8 mouse cellular contexts compared by ENCODE assay signal in the genomic region with DNA sequence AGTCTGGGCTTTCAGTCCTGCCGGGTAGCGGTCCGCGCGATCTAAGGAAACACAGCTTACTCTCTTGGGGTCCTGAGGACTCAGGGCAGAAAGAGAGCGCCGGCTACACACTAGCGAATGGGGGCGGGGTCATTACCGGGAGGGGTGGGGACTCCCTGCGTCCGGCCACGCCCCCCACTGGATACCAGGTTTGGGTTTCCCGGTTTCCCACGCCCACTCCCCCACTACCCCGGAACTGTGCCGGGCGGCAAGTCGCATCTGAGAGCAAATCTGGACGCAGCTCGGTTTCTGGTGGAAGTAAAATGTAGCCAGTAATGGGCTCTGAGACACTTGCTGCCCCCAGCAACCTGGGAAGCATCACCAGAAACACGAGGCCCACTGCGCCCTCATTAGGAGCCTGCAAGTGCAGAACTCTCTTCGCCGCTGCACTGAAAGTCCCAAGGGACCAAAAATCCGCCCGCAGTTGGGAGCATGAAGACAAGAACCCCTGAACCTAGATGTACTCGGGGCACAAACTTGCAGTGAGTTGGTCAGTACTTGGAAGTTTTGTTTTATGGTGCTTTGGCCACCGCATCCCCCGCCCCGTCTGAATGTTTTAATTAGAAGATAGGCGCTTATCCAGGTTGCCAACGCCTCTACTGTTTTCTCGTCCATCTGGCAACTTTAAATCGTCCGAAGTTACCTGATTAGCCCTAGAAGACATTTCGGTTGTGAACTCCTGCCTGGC. TPM values are rescaled to one million over a fixed set of nuclear protein-coding genes. Genes with fewer than 3 reads are reported as not detected.
DNase-seq lines count a peak whose midpoint lies in the region; ATAC-seq and TF ChIP-seq lines count a peak whose summit lies in the region.

Kdr (minus strand) TSS at position 85 of the 727 bp plus-strand sequence.

- peak within 1 kb of the TSS; percentile 98 for H3K4me2 ChIP-seq in hindbrain, embryonic 12.5 days (replicated peaks)

- H3K36me3 ChIP-seq in E14TG2a.4 (ENCODE audit: insufficient read depth, low read length): no peaks in the 10 kb centered on the region
- H3K36me3 ChIP-seq in hindbrain, embryonic 12.5 days: no peaks in the 10 kb centered on the region

- intact Hi-C loops in gastrocnemius, adult 2 months (cut with DNase I): loop anchor here (5.0 kb wide), 1 partner anchor 106 kb away; no protein-coding TSS in a partner anchor

- under 1% methylated on average over 37 of the region's 37 CpGs for WGBS in hindbrain, embryonic 12.5 days

- peak; percentile 13 to 31 for DNase-seq in adrenal gland, postnatal 4 days (ENCODE audit: low spot score in 2 of 2)
- DNase-seq in gastrocnemius, adult 2 months: peak; percentile 72
- peak; percentile 5 to 6 for DNase-seq in left cerebral cortex, adult 18-20 months (ENCODE audit: low spot score in 2 of 2)
- DNase-seq in lung, postnatal 25 days (ENCODE audit: low spot score): peak; percentile 75
- peak; percentile 94 for DNase-seq in retina, postnatal 1 day
- peak; percentile 30 to 64 for DNase-seq in urinary bladder, postnatal 36 days (ENCODE audit: low spot score in 2 of 2)

- no peak for TF ChIP-seq CTCF in E14TG2a.4 (conservative IDR thresholded peaks at IDR 0.05; ENCODE audit: low read length)
- peak; percentile 6; the same call in 1 of the 2 replicates for TF ChIP-seq CTCF in gastrocnemius, adult 2 months (IDR thresholded peaks at IDR 0.05)

- H3K4me3 ChIP-seq in E14TG2a.4 (replicated peaks; ENCODE audit: low read length): peak within 1 kb of the TSS; percentile 89
- H3K4me3 ChIP-seq in gastrocnemius, adult 2 months: peak within 1 kb of the TSS; percentile 75
- peak within 1 kb of the TSS; percentile 61 for H3K4me3 ChIP-seq in hindbrain, embryonic 12.5 days

- H3K27me3 ChIP-seq in E14TG2a.4 (ENCODE audit: insufficient read depth, low read length): peaks cover 71% of the 10 kb centered on the region
- peaks cover 64% of the 10 kb centered on the region for H3K27me3 ChIP-seq in hindbrain, embryonic 12.5 days

- peak within 1 kb of the TSS; percentile 65 for H3K9ac ChIP-seq in hindbrain, embryonic 12.5 days

- no peaks in the 10 kb centered on the region for H3K9me3 ChIP-seq in E14TG2a.4 (ENCODE audit: low read length)
- H3K9me3 ChIP-seq in hindbrain, embryonic 12.5 days (replicated peaks): no peaks in the 10 kb centered on the region

- H3K4me1 ChIP-seq in E14TG2a.4 (replicated peaks; ENCODE audit: low read depth, low read length): peaks cover 17% of the 10 kb centered on the region
- H3K4me1 ChIP-seq in hindbrain, embryonic 12.5 days: peaks cover 18% of the 10 kb centered on the region

- peak; percentile 89 for ATAC-seq in hindbrain, embryonic 12.5 days (ENCODE audit: low FRiP score)

- H3K27ac ChIP-seq in gastrocnemius, adult 2 months: peak within 1 kb of the TSS; percentile 88
- H3K27ac ChIP-seq in hindbrain, embryonic 12.5 days: no peak within 1 kb of the TSS

RNA-seq across cellular contexts. Expression of gene Kdr, which starts in this region (rescaled TPM):
- 10 to 100 TPM; 77.4 to 79.2 TPM for total RNA-seq in adrenal gland, postnatal 4 days (2021)
- 10 to 100 TPM; 11.8 to 16.9 TPM for total RNA-seq in gastrocnemius, adult 2 months (2021)
- 31.4 and 32.0 TPM in 2 replicates for polyA plus RNA-seq in hindbrain, embryonic 12.5 days (2016; fragmentation: Nextera tagmentation; extraction: Ambion mirVana)
- total RNA-seq in left cerebral cortex, adult 18-20 months (2021): 1 to 10 TPM; 6.0 to 6.2 TPM

Comparison
In these comparisons a context has a peak if more than half of its experiments do, and no peak if none do; other contexts are left out.
1. RNA of gene Kdr (total RNA-seq): 77.4 to 79.2 TPM in adrenal gland, postnatal 4 days; 11.8 to 16.9 TPM in gastrocnemius, adult 2 months and 6.0 to 6.2 TPM in left cerebral cortex, adult 18-20 months; every median in the first group is over 4 times any median in the second.
2. DNase-seq: peak in every context shown above with its lines; median percentile 94 in retina, postnatal 1 day; 75 in lung, postnatal 25 days; 72 in gastrocnemius, adult 2 months; 47 in urinary bladder, postnatal 36 days; 22 in adrenal gland, postnatal 4 days; 6 in left cerebral cortex, adult 18-20 months.
3. Peak in every context shown above with its lines, with median percentiles within 50 percentile points of each other: H3K4me3 ChIP-seq.